ENCODE assay signal across 26 mouse cellular contexts in genomic region chr8:49243002-49243401, GRCm38 (mm10).
DNase-seq lines count a peak whose midpoint lies in the region; ATAC-seq lines count a peak whose summit lies in the region.
"Had no signal": no experiment of that assay in that cellular context is flagged by ENCODE, and none has a peak within 500 bp of the region (broad histone marks: within the 10 kb centered on the region; RNA-seq: fewer than 3 reads in every experiment).

No protein-coding gene starts in this region.

- DNase-seq in forebrain, embryonic 11.5 days (ENCODE audit: low spot score): no peak
- DNase-seq in retina, postnatal 1 day: peak; percentile 34
- DNase-seq in retina, embryonic 14.5 days (ENCODE audit: low spot score): no peak
- no peak for DNase-seq in right cerebral cortex, postnatal 10 days (ENCODE audit: low spot score in 2 of 2)
- no peak for DNase-seq in frontal cortex, postnatal 36 days (ENCODE audit: low spot score in 2 of 2)
- DNase-seq: adrenal gland, adult 8-10 months; adrenal gland, postnatal 25 days; B cell, adult 2 months; cerebellum, adult 11 months; cerebellum, adult 2 months; cerebellum, adult 9-11 months; cerebellum, postnatal 25 days; gastrocnemius, adult 2 months; gastrocnemius, postnatal 14 days; heart, adult 11 months had no signal

- peak; percentile 73 for ATAC-seq in forebrain, embryonic 13.5 days
- no peak for ATAC-seq in forebrain, embryonic 11.5 days (replicated peaks; ENCODE audit: low FRiP score)
- ATAC-seq in forebrain, embryonic 15.5 days (replicated peaks): peak; percentile 71
- ATAC-seq: intestine, postnatal 0 days; Patski had no signal

- H3K9me3 ChIP-seq in forebrain, embryonic 13.5 days (replicated peaks): no peaks in the 10 kb centered on the region
- no peaks in the 10 kb centered on the region for H3K9me3 ChIP-seq in forebrain, embryonic 11.5 days (ENCODE audit: control insufficient read depth, low read length)
- no peaks in the 10 kb centered on the region for H3K9me3 ChIP-seq in forebrain, embryonic 15.5 days
- H3K9me3 ChIP-seq: embryonic facial prominence, embryonic 12.5 days; embryonic facial prominence, embryonic 15.5 days; hindbrain, embryonic 12.5 days; hindbrain, embryonic 15.5 days had no signal

- no peak overlapping the region for H3K4me2 ChIP-seq in forebrain, embryonic 13.5 days
- H3K4me2 ChIP-seq in forebrain, embryonic 11.5 days (ENCODE audit: low read depth, low read length, severe bottlenecking): no peak overlapping the region
- no peak overlapping the region for H3K4me2 ChIP-seq in forebrain, embryonic 15.5 days (replicated peaks)
- H3K4me2 ChIP-seq: embryonic facial prominence, embryonic 12.5 days; embryonic facial prominence, embryonic 15.5 days; heart, embryonic 11.5 days; hindbrain, embryonic 12.5 days; hindbrain, embryonic 15.5 days had no signal

- H3K27ac ChIP-seq in forebrain, embryonic 13.5 days: no peak overlapping the region
- no peak overlapping the region for H3K27ac ChIP-seq in forebrain, embryonic 11.5 days (ENCODE audit: low read depth, low read length)
- no peak overlapping the region for H3K27ac ChIP-seq in forebrain, embryonic 15.5 days (replicated peaks)
- H3K27ac ChIP-seq: embryonic facial prominence, embryonic 12.5 days; embryonic facial prominence, embryonic 15.5 days; gastrocnemius, adult 2 months; hindbrain, embryonic 12.5 days; hindbrain, embryonic 15.5 days had no signal

- peaks cover 4% of the 10 kb centered on the region; the same call in 1 of the 2 replicates for H3K27me3 ChIP-seq in forebrain, embryonic 13.5 days
- H3K27me3 ChIP-seq in forebrain, embryonic 11.5 days (ENCODE audit: control insufficient read depth, insufficient read depth, low read length): no peaks in the 10 kb centered on the region
- no peaks in the 10 kb centered on the region for H3K27me3 ChIP-seq in forebrain, embryonic 15.5 days
- H3K27me3 ChIP-seq: CH12.LX; embryonic facial prominence, embryonic 12.5 days; embryonic facial prominence, embryonic 15.5 days; hindbrain, embryonic 12.5 days; hindbrain, embryonic 15.5 days had no signal

- H3K36me3 ChIP-seq in forebrain, embryonic 13.5 days (ENCODE audit: poor library complexity, severe bottlenecking): no peaks in the 10 kb centered on the region
- H3K36me3 ChIP-seq in forebrain, embryonic 11.5 days (ENCODE audit: control insufficient read depth, insufficient read depth, low read length): no peaks in the 10 kb centered on the region
- H3K36me3 ChIP-seq in forebrain, embryonic 15.5 days: no peaks in the 10 kb centered on the region
- H3K36me3 ChIP-seq: embryonic facial prominence, embryonic 12.5 days; embryonic facial prominence, embryonic 15.5 days; G1E; hindbrain, embryonic 12.5 days; hindbrain, embryonic 15.5 days had no signal

- 15% methylated on average over 5 of the region's 5 CpGs for whole genome bisulfite sequencing in forebrain, embryonic 13.5 days
- WGBS in forebrain, embryonic 11.5 days: 36% methylated on average over 5 of the region's 5 CpGs
- WGBS in forebrain, embryonic 15.5 days: 7% methylated on average over 5 of the region's 5 CpGs

- no peak overlapping the region for H3K9ac ChIP-seq in forebrain, embryonic 13.5 days
- no peak overlapping the region for H3K9ac ChIP-seq in forebrain, embryonic 11.5 days (ENCODE audit: low read length)
- H3K9ac ChIP-seq in forebrain, embryonic 15.5 days (replicated peaks): no peak overlapping the region
- H3K9ac ChIP-seq: embryonic facial prominence, embryonic 12.5 days; embryonic facial prominence, embryonic 15.5 days; hindbrain, embryonic 12.5 days; hindbrain, embryonic 15.5 days had no signal

- 0 out of 2 replicates have a peak, but pooled peaks cover 6% of the 10 kb centered on the region for H3K4me1 ChIP-seq in forebrain, embryonic 13.5 days
- 0 out of 2 replicates have a peak, but pooled peaks cover 2% of the 10 kb centered on the region for H3K4me1 ChIP-seq in forebrain, embryonic 11.5 days (replicated peaks; ENCODE audit: control insufficient read depth, insufficient read depth, low read length)
- H3K4me1 ChIP-seq in forebrain, embryonic 15.5 days: peaks cover 13% of the 10 kb centered on the region
- H3K4me1 ChIP-seq: embryonic facial prominence, embryonic 12.5 days; embryonic facial prominence, embryonic 15.5 days; hindbrain, embryonic 12.5 days; hindbrain, embryonic 15.5 days had no signal

- H3K4me3 ChIP-seq in forebrain, embryonic 13.5 days: no peak overlapping the region
- H3K4me3 ChIP-seq in forebrain, embryonic 11.5 days (ENCODE audit: low read depth, low read length): no peak overlapping the region
- H3K4me3 ChIP-seq in forebrain, embryonic 15.5 days: no peak overlapping the region
- H3K4me3 ChIP-seq: embryonic facial prominence, embryonic 12.5 days; embryonic facial prominence, embryonic 15.5 days; gastrocnemius, adult 2 months; hindbrain, embryonic 12.5 days; hindbrain, embryonic 15.5 days had no signal
